Mouse (Mus musculus) thymus, postnatal 36 days (tissue): ENCODE data around the gene Fam151b.

Experiments
- DNase-seq, 2 experiments: peaks; one replicate each; pipeline ENCODE4 v3.0.0; 2022; ENCODE audit warnings: mixed read lengths in 2 of 2

The Fam151b gene

DNA sequence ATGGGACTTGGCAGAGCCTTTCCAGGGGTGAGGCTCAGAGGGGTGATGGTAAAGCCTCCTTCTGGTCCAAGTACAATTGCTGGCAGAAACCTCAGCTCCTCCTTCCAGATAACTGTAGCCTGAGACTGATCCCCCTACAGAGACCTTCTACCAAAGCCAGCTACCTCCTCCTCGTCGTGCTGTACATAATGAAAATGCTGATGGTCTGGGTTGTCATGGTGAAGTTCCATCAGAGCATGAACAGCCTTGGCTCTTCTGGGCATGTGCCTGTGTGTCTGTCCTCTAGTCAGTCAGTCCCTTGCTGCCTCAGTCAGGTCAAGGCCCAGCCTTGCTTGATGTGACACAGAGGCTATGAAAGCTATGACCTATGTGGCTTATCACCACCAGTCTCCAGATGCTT is 73.3 kb downstream of the Fam151b start:
- no peak for DNase-seq

- DNase-seq, result no peak
These were observed 80.3 kb downstream of the Fam151b start for GRCm38 (mm10) chr13:92403496-92403895.

GRCm38 (mm10) chr13:92402063-92402462 is 81.8 kb downstream of the Fam151b start:
- no peak for DNase-seq
